Mouse (Mus musculus): ENCODE results near the gene Faf2.

- TF ChIP-seq POLR2A (IDR thresholded peaks at IDR 0.05; ENCODE audit: low read depth, low read length) (no peak), CTCF (conservative IDR thresholded peaks at IDR 0.05; ENCODE audit: insufficient read depth, insufficient read length, low read depth, low read length) (no peak)
Measured at GRCm38 (mm10) chr13:54695479-54696230, 74.1 kb downstream of the Faf2 start.
